Mouse (Mus musculus) E14TG2a.4 (cell line): ENCODE data around the gene 5830411N06Rik.

Experiments
- CTCF ChIP-seq: conservative IDR thresholded peaks from 2 replicates; pipeline ENCODE4 v1.5.1; 2014; ENCODE audit warnings: low read length
- NANOG ChIP-seq: IDR thresholded peaks from 2 replicates; pipeline ENCODE4 v1.6.1; 2014; ENCODE audit warnings: borderline replicate concordance, low read length, mixed read lengths
- POU5F1 ChIP-seq: IDR thresholded peaks from 2 replicates; pipeline ENCODE4 v1.6.1; 2014; ENCODE audit warnings: low read length, borderline replicate concordance

DNA sequence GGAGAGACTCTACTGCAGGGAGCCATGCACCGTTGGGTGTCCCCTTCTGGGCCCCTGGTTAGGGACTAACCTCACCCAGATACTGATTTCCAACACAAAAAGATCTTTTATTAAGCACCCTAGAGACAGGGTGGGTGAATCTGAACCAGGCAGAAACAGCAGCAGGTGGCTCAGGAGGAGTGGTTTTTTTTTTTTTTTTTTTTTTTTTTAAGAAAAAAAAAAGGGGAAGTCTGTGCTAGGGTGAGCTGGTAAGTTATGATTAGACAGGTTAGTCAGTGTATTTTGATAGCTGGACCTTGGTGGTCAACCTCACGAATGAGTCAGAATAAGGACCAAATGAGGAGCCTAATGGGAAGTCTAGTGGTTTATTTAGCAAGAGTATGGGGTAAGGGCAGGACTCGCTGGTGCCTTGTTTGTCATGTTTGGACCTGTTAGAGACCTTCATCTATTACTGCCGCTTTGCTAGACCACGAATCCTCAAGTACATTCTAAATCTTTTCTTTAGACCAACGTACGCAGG, 6.8 kb downstream of the 5830411N06Rik start:
- TF ChIP-seq CTCF (no peak), POU5F1 (no peak), NANOG (no peak)
